Mouse (Mus musculus) MEL (cell line): ENCODE results near the gene Flcn. TPM values are rescaled to one million over a fixed set of nuclear protein-coding genes. Genes with fewer than 3 reads are reported as not detected.

Source experiments
- DNase-seq: peaks from one replicate; pipeline ENCODE4 v3.0.0; 2011; ENCODE audit warnings: low read depth, low spot score
- H3K27ac ChIP-seq: 2 replicates; pipeline ENCODE4 v1.5.1; 2012; ENCODE audit warnings: low read depth, mild to moderate bottlenecking, control low read depth, low read length, moderate library complexity; ENCODE audit not compliant: control insufficient read depth
- H3K27me3 ChIP-seq, 2 experiments: fragments of 150-350 bp in 1 of 2; sonication (generic) in 1 of 2; 2 replicates each; pipeline ENCODE4 v1.6.1; 2012; ENCODE audit warnings: low read length in 2 of 2, mild to moderate bottlenecking in 2 of 2, improper control_type of control experiment in 1 of 2, moderate library complexity in 1 of 2; ENCODE audit not compliant: insufficient read depth in 2 of 2, control insufficient read depth in 1 of 2
- H3K36me3 ChIP-seq, 2 experiments: 2 replicates each; pipeline ENCODE4 v1.6.1; 2012 to 2014; ENCODE audit warnings: low read length in 2 of 2, improper control_type of control experiment in 1 of 2, inconsistent platforms in 1 of 2, mild to moderate bottlenecking in 1 of 2; ENCODE audit not compliant: insufficient read depth in 2 of 2, control insufficient read depth in 1 of 2
- H3K4me1 ChIP-seq, 2 experiments: fragments of 150-350 bp in 1 of 2; sonication (generic) in 1 of 2; 2 replicates each; pipeline ENCODE4 v1.6.1; 2012; ENCODE audit warnings: low read length in 2 of 2, improper control_type of control experiment in 1 of 2, mild to moderate bottlenecking in 1 of 2; ENCODE audit not compliant: insufficient read depth in 2 of 2, control insufficient read depth in 1 of 2
- H3K4me3 ChIP-seq, 2 experiments: fragments of 150-350 bp in 1 of 2; sonication (generic) in 1 of 2; 2 replicates each; pipeline ENCODE4 v1.5.1; 2012; ENCODE audit warnings: low read depth in 2 of 2, low read length in 2 of 2, mild to moderate bottlenecking in 2 of 2, moderate library complexity in 2 of 2, control low read depth in 1 of 2, improper control_type of control experiment in 1 of 2; ENCODE audit not compliant: control insufficient read depth in 1 of 2, insufficient read depth in 1 of 2
- H3K79me2 ChIP-seq: 2 replicates; pipeline ENCODE4 v1.6.1; 2012; ENCODE audit warnings: mild to moderate bottlenecking, low read length, moderate library complexity; ENCODE audit not compliant: control insufficient read depth, poor library complexity, insufficient read depth
- H3K9ac ChIP-seq: 2 replicates; pipeline ENCODE4 v1.6.1; 2012; ENCODE audit warnings: low read depth, mild to moderate bottlenecking, control low read depth, low read length, moderate library complexity; ENCODE audit not compliant: control insufficient read depth, poor library complexity, severe bottlenecking
- H3K9me3 ChIP-seq: fragments of 150-350 bp; sonication (generic); replicated peaks from 2 replicates; pipeline ENCODE4 v1.6.1; 2012; ENCODE audit warnings: mild to moderate bottlenecking, low read length, improper control_type of control experiment, moderate library complexity; ENCODE audit not compliant: insufficient read depth
- CTCF ChIP-seq, 3 experiments: IDR thresholded peaks in 2 of 3; conservative IDR thresholded peaks in 1 of 3; 2 replicates each; pipeline ENCODE4 v1.5.1; 2011 to 2012; ENCODE audit warnings: low read length in 3 of 3, low read depth in 2 of 3, mild to moderate bottlenecking in 2 of 3, improper control_type of control experiment in 1 of 3, inconsistent platforms in 1 of 3, mixed read lengths in 1 of 3, moderate library complexity in 1 of 3; ENCODE audit not compliant: control insufficient read depth in 1 of 3, insufficient read depth in 1 of 3, poor library complexity in 1 of 3, severe bottlenecking in 1 of 3
- GABPA ChIP-seq: IDR thresholded peaks from 2 replicates; pipeline ENCODE4 v1.6.1; 2012; ENCODE audit warnings: low read depth, mild to moderate bottlenecking, inconsistent platforms, low read length, improper control_type of control experiment, moderate library complexity
- HCFC1 ChIP-seq: IDR thresholded peaks from 2 replicates; pipeline ENCODE4 v1.6.1; 2012; ENCODE audit warnings: low read depth, mild to moderate bottlenecking, inconsistent platforms, low read length, improper control_type of control experiment, moderate library complexity
- MEF2A ChIP-seq: IDR thresholded peaks from 2 replicates; pipeline ENCODE4 v1.6.1; 2014; ENCODE audit warnings: low read depth, mild to moderate bottlenecking, inconsistent platforms, low read length, improper control_type of control experiment; ENCODE audit not compliant: poor library complexity, insufficient replicate concordance, severe bottlenecking; ENCODE audit errors: extremely low read depth
- MYB ChIP-seq: IDR thresholded peaks from 2 replicates; pipeline ENCODE4 v1.6.1; 2011; ENCODE audit warnings: mild to moderate bottlenecking, low read depth, low read length, improper control_type of control experiment
- NRF1 ChIP-seq: IDR thresholded peaks from 2 replicates; pipeline ENCODE4 v1.6.1; 2014; ENCODE audit warnings: low read depth, mild to moderate bottlenecking, inconsistent platforms, low read length, improper control_type of control experiment, moderate library complexity; ENCODE audit not compliant: poor library complexity, insufficient read depth, severe bottlenecking
- POLR2AphosphoS2 ChIP-seq: IDR thresholded peaks from 2 replicates; pipeline ENCODE4 v1.6.1; 2011; ENCODE audit warnings: low read length, improper control_type of control experiment
- RCOR1 ChIP-seq: IDR thresholded peaks from 2 replicates; pipeline ENCODE4 v1.6.1; 2012; ENCODE audit warnings: low read depth, mild to moderate bottlenecking, inconsistent platforms, low read length, improper control_type of control experiment
- SIN3A ChIP-seq: IDR thresholded peaks from 2 replicates; pipeline ENCODE4 v1.6.1; 2012; ENCODE audit warnings: low read length, improper control_type of control experiment, inconsistent platforms
- TBP ChIP-seq: IDR thresholded peaks from 2 replicates; pipeline ENCODE4 v1.8.0; 2011; ENCODE audit warnings: low read depth, low read length, improper control_type of control experiment
- USF1 ChIP-seq: IDR thresholded peaks from 2 replicates; pipeline ENCODE4 v1.6.1; 2014; ENCODE audit warnings: low read depth, mild to moderate bottlenecking, inconsistent platforms, low read length, improper control_type of control experiment, moderate library complexity
- USF2 ChIP-seq, 2 experiments: IDR thresholded peaks; 2 replicates each; pipeline ENCODE4 v1.6.1; 2011 to 2012; ENCODE audit warnings: improper control_type of control experiment in 2 of 2, low read length in 2 of 2, borderline replicate concordance in 1 of 2, inconsistent platforms in 1 of 2, low read depth in 1 of 2, mild to moderate bottlenecking in 1 of 2; ENCODE audit not compliant: insufficient read depth in 1 of 2
- ZKSCAN1 ChIP-seq: IDR thresholded peaks from 2 replicates; pipeline ENCODE4 v1.6.1; 2012; ENCODE audit warnings: low read depth, mild to moderate bottlenecking, inconsistent platforms, low read length, improper control_type of control experiment, moderate library complexity
- polyA plus RNA-seq, 2 experiments: library from polyadenylated mRNA; stranded (reverse) in 1 of 2; unstranded in 1 of 2; fragments of >175 nt in 1 of 2; fragments of >200 nt in 1 of 2; gene quantifications; 2 replicates each; pipeline versions ENCODE4 v1.2.1 to v1.2.4; 2012; ENCODE audit warnings: low replicate concordance in 2 of 2, low read depth in 1 of 2; ENCODE audit not compliant: insufficient read length in 2 of 2, insufficient read depth in 1 of 2, missing spikeins in 1 of 2
- total RNA-seq: library from RNA; depleted of rRNA; stranded (reverse); fragments of 300-350 nt; gene quantifications from 2 replicates; pipeline ENCODE4 v1.2.3, GENCODE M21; 2012

Gene Flcn
- total and polyA plus RNA-seq, 3 experiments, result 33.7 to 36.1 TPM; not detected in 1

DNA sequence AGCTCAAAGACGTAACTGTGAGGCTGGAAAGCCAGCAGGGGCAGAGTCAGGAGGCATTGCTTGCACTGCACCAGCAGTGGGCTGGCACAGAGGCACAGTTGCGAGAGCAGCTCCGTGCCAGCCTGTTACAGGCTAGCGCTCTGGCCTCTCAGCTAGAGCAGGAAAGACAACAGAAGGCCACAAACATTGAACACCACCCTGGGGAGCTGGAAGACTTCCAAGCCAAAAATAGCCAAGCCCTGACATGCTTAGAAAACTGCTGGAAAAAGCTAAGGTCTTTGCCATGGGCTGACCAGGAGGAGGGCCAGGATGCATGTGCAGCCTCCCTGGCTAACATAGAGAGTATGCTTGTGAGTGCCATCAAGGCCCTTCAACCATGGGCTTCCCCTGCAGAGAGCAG lies 50.6 kb downstream of the Flcn start:
- Histone ChIP-seq H3K4me3 (no peak overlapping the region), H3K79me2 (no peaks in the 10 kb centered on the region), H3K27me3 (no peaks in the 10 kb centered on the region), H3K9me3 (no peaks in the 10 kb centered on the region), H3K27ac (no peak overlapping the region), H3K36me3 (peaks cover 12 to 17% of the 10 kb centered on the region in 2 experiments), H3K4me1 (peaks cover 2 to 9% of the 10 kb centered on the region in 2 experiments; a peak in 3 of 4 replicates), H3K9ac (no peak overlapping the region)
- no peak for DNase-seq
- no peak for TF ChIP-seq TBP
- no peak for TF ChIP-seq CTCF (IDR thresholded peaks at IDR 0.05 in 2 of 3, conservative IDR thresholded peaks at IDR 0.05 in 1 of 3; ENCODE audit: control insufficient read depth in 1 of 3, insufficient read depth in 1 of 3, low read depth in 2 of 3, low read length in 3 of 3, poor library complexity in 1 of 3, severe bottlenecking in 1 of 3)
- TF ChIP-seq USF1, result no peak

- Histone ChIP-seq H3K27me3 (no peaks in the 10 kb centered on the region), H3K36me3 (peaks cover 14 to 20% of the 10 kb centered on the region in 2 experiments), H3K9me3 (no peaks in the 10 kb centered on the region), H3K9ac (no peak overlapping the region), H3K79me2 (no peaks in the 10 kb centered on the region), H3K4me1 (peaks cover 2 to 12% of the 10 kb centered on the region in 2 experiments), H3K4me3 (no peak overlapping the region), H3K27ac (no peak overlapping the region)
- DNase-seq, result no peak
- TF ChIP-seq HCFC1, result no peak
- no peak for TF ChIP-seq USF1
- no peak for TF ChIP-seq USF2 (IDR thresholded peaks at IDR 0.05; ENCODE audit: borderline replicate concordance in 1 of 2, insufficient read depth in 1 of 2, low read depth in 1 of 2, low read length in 2 of 2)
- TF ChIP-seq POLR2AphosphoS2, result no peak
- no peak for TF ChIP-seq MYB
- TF ChIP-seq SIN3A, result no peak
- TF ChIP-seq MEF2A, result no peak
- TF ChIP-seq NRF1, result no peak
- no peak for TF ChIP-seq RCOR1
- no peak for TF ChIP-seq ZKSCAN1
- TF ChIP-seq GABPA, result no peak
- no peak for TF ChIP-seq TBP
- no peak for TF ChIP-seq CTCF (IDR thresholded peaks at IDR 0.05 in 2 of 3, conservative IDR thresholded peaks at IDR 0.05 in 1 of 3; ENCODE audit: control insufficient read depth in 1 of 3, insufficient read depth in 1 of 3, low read depth in 2 of 3, low read length in 3 of 3, poor library complexity in 1 of 3, severe bottlenecking in 1 of 3)
Observed at GRCm38 (mm10) chr11:59758191-59758985, 51.4 kb downstream of the Flcn start.
